Mouse (Mus musculus): ENCODE results near the gene Gm14226. TPM values are rescaled to one million over a fixed set of nuclear protein-coding genes. Genes with fewer than 3 reads are reported as not detected.
"Not testable (repeated sequence)": the region's sequence is repeated elsewhere in the genome, so short reads cannot be mapped to it uniquely, and the experiment has no call there.

The Gm14226 gene
- 0.12 and 0.24 TPM in 2 replicates for polyA plus RNA-seq (2016; fragmentation: Nextera tagmentation; extraction: Ambion mirVana)

- not testable (repeated sequence) for H3K36me3 ChIP-seq; ATAC-seq (ENCODE audit: low FRiP score, low read depth); H3K9me3 ChIP-seq
- Histone ChIP-seq H3K9ac (replicated peaks) (peak within 1 kb of the TSS; percentile 63), H3K27me3 (peaks cover 13% of the 10 kb centered on the region; the same call in 1 of the 2 replicates), H3K4me3 (peak within 1 kb of the TSS; percentile 41), H3K4me1 (peaks cover 11% of the 10 kb centered on the region), H3K4me2 (replicated peaks) (peak within 1 kb of the TSS; percentile 77), H3K27ac (replicated peaks) (peak within 1 kb of the TSS; percentile 81)
- WGBS = 2% methylated on average over 24 of the region's 26 CpGs
Observed at GRCm38 (mm10) chr2:155018251-155018755, at the start of gene Gm14226. Gm14226 (plus strand) TSS chr2:155018266.

GRCm38 (mm10) chr2:154969740-154970397, 48.2 kb upstream of the Gm14226 start:
- H3K4me3 ChIP-seq; H3K27ac ChIP-seq (replicated peaks): not testable (repeated sequence)

DNA sequence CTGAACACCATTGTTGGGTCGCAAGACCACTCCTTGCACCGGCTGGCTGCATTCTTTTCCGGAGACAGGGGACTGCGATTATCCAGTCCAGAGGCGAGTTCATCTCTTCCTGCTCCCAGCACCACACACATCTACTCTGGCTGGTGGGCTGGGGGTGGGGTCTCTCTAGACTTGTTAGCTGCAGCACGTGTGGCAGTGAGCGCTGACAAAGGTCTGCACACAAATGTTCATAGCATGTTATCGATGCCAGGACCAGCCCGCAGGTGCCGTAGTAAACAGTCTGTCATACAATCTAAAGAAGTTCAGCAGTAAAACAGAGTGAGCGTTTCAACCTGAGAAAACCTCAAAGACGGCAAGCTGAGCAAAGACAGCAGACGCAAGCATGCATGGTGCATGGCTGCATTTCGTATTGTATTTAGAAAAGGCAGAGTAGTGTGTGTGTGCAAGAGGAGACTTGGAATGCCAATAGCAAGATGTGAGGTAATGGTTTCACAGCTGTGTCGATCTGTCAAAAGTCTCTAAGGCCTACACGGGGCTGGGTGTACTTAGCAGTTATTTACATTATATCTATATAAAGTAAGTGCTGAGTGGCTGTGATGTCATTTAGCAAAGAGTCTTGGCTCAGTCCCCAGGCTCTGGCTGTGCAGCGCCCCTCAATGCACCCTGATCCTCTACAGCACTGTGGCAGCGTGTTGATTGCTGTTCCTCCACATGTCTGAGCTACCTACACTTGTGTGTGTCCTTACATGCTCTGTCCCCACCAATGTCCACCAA, 46.0 kb upstream of the Gm14226 start:
- H3K27me3 ChIP-seq = no peaks in the 10 kb centered on the region
- peaks cover 2% of the 10 kb centered on the region; the same call in 1 of the 2 replicates for H3K4me1 ChIP-seq
- 74% methylated on average over 18 of the region's 18 CpGs for WGBS
- no peak overlapping the region for H3K4me2 ChIP-seq (replicated peaks)
- no peaks in the 10 kb centered on the region for H3K9me3 ChIP-seq
- no peak overlapping the region for H3K4me3 ChIP-seq
- H3K27ac ChIP-seq (replicated peaks) = no peak overlapping the region
- H3K36me3 ChIP-seq = no peaks in the 10 kb centered on the region
- no peak for ATAC-seq (ENCODE audit: low FRiP score, low read depth)
- no peak overlapping the region for H3K9ac ChIP-seq (replicated peaks)

More at GRCm38 (mm10) chr2:154969740-154970397, 48.2 kb upstream of the Gm14226 start:
- not testable (repeated sequence) for H3K9ac ChIP-seq (replicated peaks); H3K27me3 ChIP-seq; H3K36me3 ChIP-seq; H3K4me1 ChIP-seq; H3K4me2 ChIP-seq (replicated peaks); ATAC-seq (ENCODE audit: low FRiP score, low read depth); H3K9me3 ChIP-seq
- 78% methylated on average over 14 of the region's 14 CpGs for WGBS

- H3K4me2 ChIP-seq (replicated peaks) = no peak overlapping the region
- WGBS = 77% methylated on average over 5 of the region's 5 CpGs
- ATAC-seq (ENCODE audit: low FRiP score, low read depth) = no peak
- no peaks in the 10 kb centered on the region for H3K27me3 ChIP-seq
- H3K9me3 ChIP-seq = no peaks in the 10 kb centered on the region
- no peak overlapping the region for H3K27ac ChIP-seq (replicated peaks)
- H3K4me1 ChIP-seq = peaks cover 2% of the 10 kb centered on the region; the same call in 1 of the 2 replicates
- H3K36me3 ChIP-seq = no peaks in the 10 kb centered on the region
- no peak overlapping the region for H3K9ac ChIP-seq (replicated peaks)
- no peak overlapping the region for H3K4me3 ChIP-seq
Observed at GRCm38 (mm10) chr2:154972981-154973380, 45.1 kb upstream of the Gm14226 start.

DNA sequence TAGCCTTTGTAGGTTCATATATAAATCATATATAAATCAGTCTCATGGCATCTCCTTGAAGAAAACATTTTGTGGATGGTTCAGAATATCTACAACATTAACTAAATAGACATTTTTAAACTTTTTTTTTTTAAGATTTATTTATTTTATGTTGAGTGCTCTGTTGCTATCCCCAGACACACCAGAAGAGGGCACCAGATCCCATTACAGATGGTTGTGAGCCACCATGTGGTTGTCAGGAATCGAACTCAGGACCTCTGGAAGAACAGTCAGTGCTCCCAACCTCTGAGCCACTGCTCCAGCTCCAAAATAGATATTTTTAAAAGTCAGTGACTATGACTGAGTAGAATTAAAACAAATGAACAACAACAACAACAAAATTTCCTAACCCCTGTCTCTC, 31.5 kb upstream of the Gm14226 start:
- 77% methylated on average over 1 of the region's 1 CpGs for WGBS
- no peak overlapping the region for H3K27ac ChIP-seq (replicated peaks)
- no peaks in the 10 kb centered on the region for H3K36me3 ChIP-seq
- ATAC-seq (ENCODE audit: low FRiP score, low read depth) = no peak
- H3K27me3 ChIP-seq = no peaks in the 10 kb centered on the region
- no peak overlapping the region for H3K4me2 ChIP-seq (replicated peaks)
- no peak overlapping the region for H3K4me3 ChIP-seq
- H3K9ac ChIP-seq (replicated peaks) = no peak overlapping the region
- no peaks in the 10 kb centered on the region for H3K9me3 ChIP-seq
- no peaks in the 10 kb centered on the region for H3K4me1 ChIP-seq

- Histone ChIP-seq H3K4me2 (replicated peaks) (no peak overlapping the region), H3K4me3 (no peak overlapping the region), H3K4me1 (no peaks in the 10 kb centered on the region), H3K27me3 (no peaks in the 10 kb centered on the region), H3K9me3 (no peaks in the 10 kb centered on the region), H3K27ac (replicated peaks) (no peak overlapping the region), H3K9ac (replicated peaks) (no peak overlapping the region), H3K36me3 (no peaks in the 10 kb centered on the region)
- no peak for ATAC-seq (ENCODE audit: low FRiP score, low read depth)
- 84% methylated on average over 8 of the region's 8 CpGs for WGBS
Observed at GRCm38 (mm10) chr2:154991411-154991810, 26.7 kb upstream of the Gm14226 start.

DNA sequence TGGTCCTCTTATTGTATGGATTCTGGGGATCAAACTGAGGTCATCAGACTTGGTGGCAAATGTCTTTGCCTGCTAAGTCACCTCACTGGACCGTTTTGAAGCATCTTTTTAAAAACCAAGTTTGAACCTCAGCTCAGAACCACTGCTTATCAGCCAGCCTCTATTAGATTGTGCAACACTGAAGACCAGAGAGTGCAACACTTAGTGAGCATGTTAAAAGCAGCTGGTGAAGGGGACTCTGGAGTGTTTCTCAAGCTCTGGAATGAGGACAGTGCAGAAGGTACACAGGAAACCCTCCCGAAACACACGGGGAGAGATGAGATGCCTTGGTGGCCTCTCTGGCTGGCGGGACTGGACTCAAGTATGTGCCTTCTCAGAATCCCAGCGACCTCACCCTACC, 26.0 kb upstream of the Gm14226 start:
- no peak for ATAC-seq (ENCODE audit: low FRiP score, low read depth)
- WGBS = 87% methylated on average over 5 of the region's 5 CpGs
- no peaks in the 10 kb centered on the region for H3K27me3 ChIP-seq
- no peaks in the 10 kb centered on the region for H3K4me1 ChIP-seq
- no peaks in the 10 kb centered on the region for H3K9me3 ChIP-seq
- no peak overlapping the region for H3K27ac ChIP-seq (replicated peaks)
- H3K36me3 ChIP-seq = no peaks in the 10 kb centered on the region
- H3K4me2 ChIP-seq (replicated peaks) = no peak overlapping the region
- H3K9ac ChIP-seq (replicated peaks) = no peak overlapping the region
- H3K4me3 ChIP-seq = no peak overlapping the region

DNA sequence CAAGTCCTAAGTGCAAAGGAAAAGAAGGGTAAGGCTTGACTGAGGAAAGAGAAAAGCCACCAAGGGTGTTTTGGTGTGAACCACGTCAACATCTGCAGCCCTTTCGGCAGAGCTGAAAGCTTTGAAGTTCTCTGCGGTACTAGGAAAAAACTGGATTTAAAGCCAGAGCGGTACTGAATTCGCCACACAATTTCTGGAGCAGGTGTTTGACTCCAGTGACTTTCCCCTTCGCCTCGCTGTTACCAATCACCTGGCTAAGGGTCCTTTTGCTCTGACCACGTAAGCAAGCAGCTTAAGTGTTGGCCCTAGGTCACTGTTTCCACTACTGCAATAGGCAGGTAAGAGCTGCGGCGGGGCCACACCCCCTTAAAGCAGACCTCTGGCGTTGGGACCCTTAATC, 12.6 kb upstream of the Gm14226 start:
- no peak overlapping the region for H3K4me2 ChIP-seq (replicated peaks)
- no peaks in the 10 kb centered on the region for H3K9me3 ChIP-seq
- no peak for ATAC-seq (ENCODE audit: low FRiP score, low read depth)
- no peak overlapping the region for H3K9ac ChIP-seq (replicated peaks)
- H3K4me1 ChIP-seq = no peaks in the 10 kb centered on the region
- no peaks in the 10 kb centered on the region for H3K36me3 ChIP-seq
- no peak overlapping the region for H3K27ac ChIP-seq (replicated peaks)
- no peak overlapping the region for H3K4me3 ChIP-seq
- WGBS = 91% methylated on average over 11 of the region's 11 CpGs
- H3K27me3 ChIP-seq = no peaks in the 10 kb centered on the region

DNA sequence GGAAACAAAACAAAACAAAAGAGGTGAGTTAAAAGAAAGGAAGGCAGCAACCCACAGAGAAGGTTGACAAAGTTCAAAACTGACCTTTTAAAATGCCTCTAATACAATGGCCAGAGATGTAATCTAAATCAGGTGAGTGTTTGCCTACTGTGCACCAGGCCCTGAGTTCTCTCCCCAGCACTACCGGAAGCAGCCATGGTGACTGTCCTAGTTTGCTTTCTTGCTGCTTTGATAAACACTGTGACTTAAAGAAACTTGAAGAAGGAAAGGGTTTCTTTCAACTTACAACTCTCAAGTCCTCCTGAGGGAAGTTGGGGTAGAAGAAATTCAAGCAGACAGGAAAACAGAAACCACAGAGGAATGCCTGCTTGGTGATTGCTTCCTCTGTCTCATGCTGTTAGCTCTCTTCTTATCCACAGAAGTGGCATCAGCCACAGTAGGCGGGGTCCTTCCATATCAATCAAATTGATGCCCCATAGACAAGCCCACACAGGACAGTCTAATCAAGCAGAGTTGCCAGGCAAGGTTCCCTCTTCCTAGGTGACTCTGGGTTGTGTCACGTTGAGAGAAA, 6.9 kb upstream of the Gm14226 start:
- no peaks in the 10 kb centered on the region for H3K9me3 ChIP-seq
- H3K4me2 ChIP-seq (replicated peaks) = no peak overlapping the region
- peaks cover 11% of the 10 kb centered on the region; the same call in 1 of the 2 replicates for H3K27me3 ChIP-seq
- 54% methylated on average over 3 of the region's 3 CpGs for WGBS
- no peaks in the 10 kb centered on the region for H3K36me3 ChIP-seq
- no peak overlapping the region for H3K4me3 ChIP-seq
- no peak overlapping the region for H3K27ac ChIP-seq (replicated peaks)
- H3K4me1 ChIP-seq = no peaks in the 10 kb centered on the region
- no peak for ATAC-seq (ENCODE audit: low FRiP score, low read depth)
- no peak overlapping the region for H3K9ac ChIP-seq (replicated peaks)

DNA sequence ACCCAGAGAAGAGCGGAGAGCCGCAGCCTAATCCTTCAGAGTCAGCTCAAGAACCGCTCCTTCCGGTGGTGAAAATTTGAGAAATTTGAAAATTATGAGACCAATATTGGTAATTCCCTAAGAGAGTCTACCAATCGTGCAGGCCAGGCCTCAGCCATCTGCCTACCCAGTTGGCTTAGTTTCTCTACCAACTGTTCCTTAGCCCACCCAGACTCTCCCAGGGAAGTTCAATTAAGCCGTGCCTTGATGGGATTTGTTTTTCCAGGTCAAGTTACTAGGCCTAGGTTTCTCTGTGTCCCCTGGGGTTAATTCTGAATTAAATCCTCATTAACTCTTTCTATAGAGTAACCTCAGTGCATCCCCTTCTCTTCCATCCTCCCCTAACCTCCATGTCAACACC, 5.1 kb upstream of the Gm14226 start:
- Histone ChIP-seq H3K9ac (replicated peaks) (no peak overlapping the region), H3K36me3 (no peaks in the 10 kb centered on the region), H3K4me2 (replicated peaks) (no peak overlapping the region), H3K27me3 (peaks cover 11% of the 10 kb centered on the region; the same call in 1 of the 2 replicates), H3K27ac (replicated peaks) (no peak overlapping the region), H3K4me1 (no peaks in the 10 kb centered on the region), H3K9me3 (no peaks in the 10 kb centered on the region), H3K4me3 (no peak overlapping the region)
- WGBS = 72% methylated on average over 6 of the region's 6 CpGs
- no peak for ATAC-seq (ENCODE audit: low FRiP score, low read depth)

- not testable (repeated sequence) for H3K27ac ChIP-seq (replicated peaks); H3K4me2 ChIP-seq (replicated peaks); H3K9ac ChIP-seq (replicated peaks); H3K9me3 ChIP-seq; H3K4me3 ChIP-seq; ATAC-seq (ENCODE audit: low FRiP score, low read depth); H3K36me3 ChIP-seq
- H3K4me1 ChIP-seq = peaks cover 11% of the 10 kb centered on the region; the same call in 1 of the 2 replicates
- WGBS = 14% methylated on average over 6 of the region's 9 CpGs
- peaks cover 16% of the 10 kb centered on the region; the same call in 1 of the 2 replicates for H3K27me3 ChIP-seq
Observed at GRCm38 (mm10) chr2:155016751-155017150, 1.3 kb upstream of the Gm14226 start.
